Mouse (Mus musculus): ENCODE measurements around the gene Zkscan3. TPM values are rescaled to one million over a fixed set of nuclear protein-coding genes. Genes with fewer than 3 reads are reported as not detected.

Gene Zkscan3
- 10 to 100 TPM in 1 of 2 experiments, 1 to 10 TPM in 1; 1.0 to 19.6 TPM for polyA plus RNA-seq (2012; fragmentation: generic; extraction: Trizol)

GRCm38 (mm10) chr13:21402287-21402846 is at the start of gene Zkscan3:
Gene Zkscan3 (minus strand): TSS chr13:21402755.

GRCm38 (mm10) chr13:21440503-21441206 is 38.1 kb upstream of the Zkscan3 start, which contains the start of gene Pgbd1:
Gene Pgbd1 (minus strand): TSS chr13:21441058.

GRCm38 (mm10) chr13:21362621-21363248 is 39.8 kb downstream of the Zkscan3 start, which contains the start of gene Zscan12:
Gene Zscan12 (plus strand): TSS chr13:21362820.

GRCm38 (mm10) chr13:21346610-21347009 is 55.9 kb downstream of the Zkscan3 start, which contains the start of gene Olfr1367:
Gene Olfr1367 (plus strand): TSS chr13:21346910.

Other genes with a start within 250 kb of the Zkscan3 start
- 10 to 100 TPM; 57.8 to 76.7 TPM for gene Trim27, start 223.3 kb downstream of the Zkscan3 start, polyA plus RNA-seq (2012; fragmentation: generic; extraction: Trizol)
- gene Gpx5, start 110.0 kb downstream of the Zkscan3 start, polyA plus RNA-seq (2012; fragmentation: generic; extraction: Trizol), result not detected
- not detected for gene Gpx6, start 90.6 kb downstream of the Zkscan3 start, polyA plus RNA-seq (2012; fragmentation: generic; extraction: Trizol)
- not detected for gene Olfr1367, start 55.8 kb downstream of the Zkscan3 start, polyA plus RNA-seq (2012; fragmentation: generic; extraction: Trizol)
- gene Zscan12, start 39.9 kb downstream of the Zkscan3 start, polyA plus RNA-seq (2012; fragmentation: generic; extraction: Trizol), result 1 to 10 TPM in 1 of 2 experiments, under 1 TPM in 1; 0.33 to 4.3 TPM
- not detected for gene Pgbd1, start 38.3 kb upstream of the Zkscan3 start, polyA plus RNA-seq (2012; fragmentation: generic; extraction: Trizol)
- 1 to 10 TPM in 1 of 2 experiments, under 1 TPM in 1; 0.18 to 5.0 TPM for gene Zscan26, start 51.0 kb upstream of the Zkscan3 start, polyA plus RNA-seq (2012; fragmentation: generic; extraction: Trizol)
- gene Nkapl, start 65.8 kb upstream of the Zkscan3 start, polyA plus RNA-seq (2012; fragmentation: generic; extraction: Trizol), result not detected
- gene Zkscan4, start 76.2 kb upstream of the Zkscan3 start, polyA plus RNA-seq (2012; fragmentation: generic; extraction: Trizol), result under 1 TPM in 1 of 2 experiments, not detected in 1; 0.33 TPM
- gene Gm10065, start 76.7 kb upstream of the Zkscan3 start, polyA plus RNA-seq (2012; fragmentation: generic; extraction: Trizol), result not detected
- under 1 TPM; 0.14 to 0.60 TPM for gene AK157302, start 92.5 kb upstream of the Zkscan3 start, polyA plus RNA-seq (2012; fragmentation: generic; extraction: Trizol)
- gene Gm11273, start 98.7 kb upstream of the Zkscan3 start, polyA plus RNA-seq (2012; fragmentation: generic; extraction: Trizol), result 10 to 100 TPM; 15.6 to 26.8 TPM
- gene Zkscan8, start 128.4 kb upstream of the Zkscan3 start, polyA plus RNA-seq (2012; fragmentation: generic; extraction: Trizol), result 1 to 10 TPM in 1 of 2 experiments, under 1 TPM in 1; 0.26 to 1.2 TPM
- gene Olfr1366, start 140.1 kb upstream of the Zkscan3 start, polyA plus RNA-seq (2012; fragmentation: generic; extraction: Trizol), result under 1 TPM; 0.01 to 0.05 TPM
- gene Olfr1535, start 157.1 kb upstream of the Zkscan3 start, polyA plus RNA-seq (2012; fragmentation: generic; extraction: Trizol), result not detected
- not detected for gene Olfr1364, start 179.0 kb upstream of the Zkscan3 start, polyA plus RNA-seq (2012; fragmentation: generic; extraction: Trizol)
- gene Olfr1362, start 211.3 kb upstream of the Zkscan3 start, polyA plus RNA-seq (2012; fragmentation: generic; extraction: Trizol), result not detected
- under 1 TPM in 1 of 2 experiments, not detected in 1; 0.02 TPM for gene Olfr11, start 239.8 kb upstream of the Zkscan3 start, polyA plus RNA-seq (2012; fragmentation: generic; extraction: Trizol)